Mouse (Mus musculus) lung, adult 2 months (tissue): ENCODE measurements at regions not wholly inside any gene's neighbourhood (a gene's known extent, or its start where the extent isn't known, plus 50 kb on each side); places are given as distances from the start of the nearest gene placed in this dataset.

Experiments used
- DNase-seq: peaks from one replicate; pipeline ENCODE4 v3.0.0; 2022
- H3K4me1 ChIP-seq: fragments of 200-500 bp; 2 replicates; pipeline ENCODE4 v1.6.1; 2011; ENCODE audit warnings: low read length; ENCODE audit not compliant: control insufficient read depth, insufficient read depth
- H3K4me3 ChIP-seq: fragments of 200-500 bp; replicated peaks from 2 replicates; pipeline ENCODE3; 2011; ENCODE audit warnings: low read depth, mild to moderate bottlenecking, control low read depth, low read length; ENCODE audit errors: extremely low read depth
- CTCF ChIP-seq: fragments of 200-500 bp; IDR thresholded peaks from 2 replicates; pipeline ENCODE4 v1.5.1; 2011; ENCODE audit warnings: mild to moderate bottlenecking, low read length, control low read depth; ENCODE audit not compliant: insufficient read depth
- POLR2A ChIP-seq: fragments of 200-500 bp; IDR thresholded peaks from 2 replicates; pipeline ENCODE4 v1.6.1; 2011; ENCODE audit warnings: low read depth, mild to moderate bottlenecking, control low read depth, low read length, borderline replicate concordance; ENCODE audit errors: extremely low read depth
- WGBS: fragments of 180-500 bp; shearing (Covaris S2); methylation state at CpG from one replicate; pipeline ENCODE4 v1.1.7; 2018; 5-methylcytosine and 5-hydroxymethylcytosine counted together

DNA sequence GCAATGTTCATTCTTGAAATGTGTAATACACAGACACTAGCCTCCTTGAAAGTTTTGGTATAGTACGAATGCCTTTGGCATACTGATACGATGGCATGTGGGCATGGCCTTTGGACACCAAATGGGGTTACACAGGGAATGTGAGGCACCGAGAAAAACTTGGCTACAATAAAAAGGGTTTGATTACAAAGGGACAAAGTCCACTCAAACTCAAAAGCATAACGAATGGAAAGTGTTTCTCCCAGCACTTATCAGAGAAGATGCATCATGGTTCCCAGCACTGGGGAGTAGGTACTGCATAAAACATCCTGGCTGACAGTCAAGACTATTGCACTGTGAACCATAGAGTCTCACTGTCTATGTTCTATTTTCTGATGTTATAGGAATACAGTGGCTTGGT lies 597.0 kb downstream of the Tns3 start:
- WGBS: 92% methylated on average over 4 of the region's 4 CpGs
- DNase-seq: no peak
- no peak overlapping the region for H3K4me3 ChIP-seq
- TF ChIP-seq POLR2A (no peak), CTCF (no peak)
- no peaks in the 10 kb centered on the region for H3K4me1 ChIP-seq

DNA sequence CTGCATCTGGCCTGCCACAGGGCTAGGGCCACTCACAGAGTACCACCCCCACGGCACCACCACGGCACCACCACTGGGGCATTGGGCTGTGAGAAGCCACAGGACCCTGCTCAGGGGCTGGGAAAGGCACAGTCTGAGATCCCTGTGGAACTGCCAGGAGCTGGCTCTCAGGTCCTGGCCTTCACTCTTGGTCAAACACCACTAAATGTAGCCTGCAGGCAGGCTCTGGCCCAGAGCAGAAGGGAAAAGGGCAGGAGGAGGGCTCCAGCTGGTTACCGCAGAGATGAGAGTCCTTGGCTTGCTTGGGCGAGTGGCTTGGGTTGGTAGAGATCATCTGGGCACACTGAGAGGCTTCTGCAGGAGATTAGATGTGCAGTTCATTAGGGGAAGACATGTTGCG lies 598.5 kb downstream of the Tns3 start:
- H3K4me3 ChIP-seq: no peak overlapping the region
- TF ChIP-seq POLR2A: no peak
- no peak for TF ChIP-seq CTCF
- 80% methylated on average over 5 of the region's 5 CpGs for WGBS
- DNase-seq: no peak
- no peaks in the 10 kb centered on the region for H3K4me1 ChIP-seq

DNA sequence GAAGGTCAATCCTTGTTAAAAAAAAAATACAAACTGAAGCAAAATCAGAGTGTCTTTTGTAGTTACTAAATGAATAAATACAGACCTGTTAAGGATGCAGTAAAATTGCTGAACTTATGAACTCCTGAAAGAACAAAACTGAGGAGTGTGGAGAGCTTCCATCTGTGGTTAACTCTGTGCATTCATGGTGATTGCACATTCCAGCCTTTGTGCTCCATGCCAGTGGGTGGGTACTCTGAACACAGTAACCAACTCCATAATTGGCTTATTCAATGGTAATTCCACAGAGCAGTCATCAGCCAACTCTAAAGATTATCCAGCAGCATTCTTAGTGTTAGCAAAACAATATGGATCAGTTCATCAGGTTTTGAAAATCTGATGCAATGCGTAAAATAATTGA lies 599.2 kb downstream of the Tns3 start:
- Histone ChIP-seq H3K4me3 (no peak overlapping the region), H3K4me1 (no peaks in the 10 kb centered on the region)
- no peak for TF ChIP-seq CTCF
- no peak for TF ChIP-seq POLR2A
- DNase-seq: no peak
- 79% methylated on average over 1 of the region's 1 CpGs for WGBS

DNA sequence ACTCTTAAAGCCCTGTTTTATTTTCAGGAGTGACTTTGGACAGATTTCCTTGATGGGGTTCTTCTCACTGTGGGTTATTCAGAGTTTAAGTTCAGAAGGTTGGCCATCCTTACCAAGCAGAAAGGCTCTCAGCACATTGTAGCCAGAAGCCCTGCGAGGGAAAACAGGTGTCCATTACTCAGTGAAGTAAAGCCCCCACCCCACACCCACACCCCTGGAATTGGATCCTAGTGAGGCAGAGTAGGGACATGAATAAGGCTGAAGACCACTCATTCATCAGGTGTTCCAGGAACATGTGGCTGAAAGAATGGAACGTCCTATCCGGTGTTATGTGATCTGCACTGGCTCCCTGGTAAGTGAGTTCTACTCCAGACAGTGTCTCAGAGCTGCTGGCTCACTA lies 602.3 kb downstream of the Tns3 start:
- Histone ChIP-seq H3K4me1 (no peaks in the 10 kb centered on the region), H3K4me3 (no peak overlapping the region)
- DNase-seq: no peak
- 87% methylated on average over 3 of the region's 3 CpGs for WGBS
- TF ChIP-seq CTCF: no peak
- no peak for TF ChIP-seq POLR2A

DNA sequence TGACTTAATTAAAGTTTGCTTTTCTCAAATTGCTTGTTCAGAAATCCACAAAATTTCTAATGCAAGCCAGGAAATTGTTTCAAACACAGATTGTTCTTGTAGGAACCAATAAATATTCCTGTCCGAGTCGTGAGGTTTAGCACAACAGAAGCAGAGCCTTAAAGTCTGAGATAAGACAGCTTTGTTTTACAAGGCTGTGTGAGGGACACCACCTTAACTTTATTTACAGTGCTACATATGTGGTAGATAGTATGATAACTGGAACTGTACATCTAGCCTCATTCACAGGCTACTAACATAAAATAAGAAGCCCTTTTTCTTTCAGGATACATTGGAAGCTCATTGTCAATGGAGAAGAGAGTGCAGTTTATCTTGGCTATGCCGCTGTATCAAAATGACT lies 602.8 kb downstream of the Tns3 start:
- DNase-seq: no peak
- Histone ChIP-seq H3K4me3 (no peak overlapping the region), H3K4me1 (no peaks in the 10 kb centered on the region)
- 66% methylated on average over 3 of the region's 3 CpGs for WGBS
- TF ChIP-seq CTCF (no peak), POLR2A (no peak)

DNA sequence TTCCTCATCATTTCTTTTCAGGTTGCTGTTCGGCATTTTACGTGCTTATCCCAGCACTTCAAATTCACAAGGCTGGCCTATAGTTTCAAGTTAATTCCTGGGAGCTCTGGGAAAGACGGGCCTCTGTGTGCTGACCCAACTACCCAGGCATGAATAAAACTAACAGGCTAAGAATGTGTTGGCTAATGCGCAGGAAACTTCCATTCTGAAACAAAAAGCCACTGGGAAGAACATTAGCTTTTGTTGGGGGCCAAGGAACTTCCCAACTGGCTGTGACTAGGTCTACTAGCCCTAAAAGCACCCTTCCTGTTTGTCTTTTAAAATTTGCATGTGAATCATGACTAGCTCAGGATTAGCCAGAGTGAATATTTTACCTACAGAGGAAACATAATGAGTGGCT lies 612.8 kb downstream of the Tns3 start:
- DNase-seq: no peak
- Histone ChIP-seq H3K4me3 (no peak overlapping the region), H3K4me1 (no peaks in the 10 kb centered on the region)
- TF ChIP-seq POLR2A (no peak), CTCF (no peak)
- WGBS: 56% methylated on average over 4 of the region's 4 CpGs

DNA sequence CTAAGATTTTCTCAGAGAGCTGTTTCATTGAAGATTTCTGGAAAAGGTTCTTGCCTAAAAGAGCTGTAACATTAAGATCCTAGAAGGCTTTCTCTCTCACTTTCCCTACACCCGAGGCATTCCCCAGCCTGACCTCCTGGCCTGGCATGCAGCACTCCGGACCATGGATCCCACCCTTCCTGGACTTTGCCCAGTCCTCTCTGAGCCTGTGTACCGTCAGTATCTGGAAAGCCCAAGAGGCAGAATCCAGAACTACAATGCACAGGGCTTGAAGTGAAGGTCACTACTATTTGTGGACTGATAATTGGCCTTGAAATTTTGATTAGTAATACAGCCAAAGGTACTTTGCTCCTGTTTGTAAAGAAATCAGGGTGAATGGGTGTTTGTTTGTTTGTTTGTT lies 619.2 kb downstream of the Tns3 start:
- Histone ChIP-seq H3K4me1 (no peaks in the 10 kb centered on the region), H3K4me3 (no peak overlapping the region)
- TF ChIP-seq CTCF: no peak
- TF ChIP-seq POLR2A: no peak
- 57% methylated on average over 3 of the region's 3 CpGs for WGBS
- no peak for DNase-seq

DNA sequence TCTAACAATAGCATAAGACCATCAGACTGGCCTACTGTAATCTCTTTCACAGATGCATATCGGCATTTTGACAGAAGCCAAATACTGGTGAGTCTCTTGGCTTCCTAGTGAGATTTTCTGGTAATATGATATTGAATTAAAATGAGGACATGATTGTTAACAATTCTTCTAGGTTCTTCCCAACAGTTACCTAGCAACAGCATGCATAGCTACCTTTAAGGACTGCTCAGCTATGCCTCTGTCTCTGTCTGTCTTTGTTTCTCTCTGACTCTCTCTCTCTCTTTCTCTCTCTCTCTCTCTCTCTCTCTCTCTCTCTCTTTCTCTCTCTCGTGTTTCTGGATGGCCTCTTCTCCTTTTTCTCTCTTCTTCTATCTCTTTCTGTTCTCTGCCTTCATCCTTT lies 634.2 kb downstream of the Tns3 start:
- no peaks in the 10 kb centered on the region for H3K4me1 ChIP-seq
- TF ChIP-seq CTCF (no peak), POLR2A (no peak)
- H3K4me3 ChIP-seq: no peak overlapping the region
- DNase-seq: no peak
- WGBS: 49% methylated on average over 2 of the region's 2 CpGs

DNA sequence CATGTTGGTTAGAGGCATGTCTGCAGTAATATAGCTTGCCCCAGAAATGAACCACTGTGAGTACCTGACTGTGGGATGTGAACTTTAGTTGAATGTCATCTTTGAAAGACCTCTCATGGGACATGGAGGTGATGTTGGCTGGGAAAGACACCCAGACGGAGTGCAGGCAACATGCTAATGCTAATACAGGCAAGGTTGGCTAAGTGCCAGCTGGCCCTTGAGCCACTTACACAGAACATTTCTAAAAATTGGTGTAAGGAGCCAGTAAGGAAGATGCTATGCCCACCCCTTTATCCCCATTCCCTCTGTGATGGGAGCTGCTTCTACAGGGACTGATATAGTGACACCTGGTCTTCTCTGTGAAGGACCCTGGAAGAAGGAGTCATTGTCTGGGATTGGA lies 656.5 kb downstream of the Tns3 start:
- Histone ChIP-seq H3K4me1 (no peaks in the 10 kb centered on the region), H3K4me3 (no peak overlapping the region)
- no peak for TF ChIP-seq CTCF
- TF ChIP-seq POLR2A: no peak
- no peak for DNase-seq
- WGBS: 40% methylated on average over 1 of the region's 1 CpGs

DNA sequence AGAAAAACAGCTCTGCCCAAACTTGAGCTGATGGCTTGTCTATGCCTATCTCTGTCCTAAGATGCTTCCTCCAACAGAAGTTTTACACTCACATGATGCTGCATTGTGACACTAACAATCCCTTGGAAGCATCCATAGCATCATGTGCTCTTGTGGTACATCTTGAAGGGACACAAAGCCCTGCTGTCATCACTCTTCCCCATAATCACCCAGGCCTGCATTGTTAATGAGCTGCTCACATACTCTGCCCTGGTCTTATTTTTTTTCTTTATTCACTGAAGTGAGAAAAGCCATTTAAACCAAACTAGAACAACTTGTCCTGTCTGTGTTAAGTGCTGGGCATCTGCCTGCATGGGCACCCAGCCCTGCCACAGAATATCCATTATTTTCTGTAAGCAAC lies 683.3 kb downstream of the Tns3 start:
- H3K4me3 ChIP-seq: no peak overlapping the region
- TF ChIP-seq CTCF: no peak
- no peak for TF ChIP-seq POLR2A
- no peak for DNase-seq
- H3K4me1 ChIP-seq: no peaks in the 10 kb centered on the region

DNA sequence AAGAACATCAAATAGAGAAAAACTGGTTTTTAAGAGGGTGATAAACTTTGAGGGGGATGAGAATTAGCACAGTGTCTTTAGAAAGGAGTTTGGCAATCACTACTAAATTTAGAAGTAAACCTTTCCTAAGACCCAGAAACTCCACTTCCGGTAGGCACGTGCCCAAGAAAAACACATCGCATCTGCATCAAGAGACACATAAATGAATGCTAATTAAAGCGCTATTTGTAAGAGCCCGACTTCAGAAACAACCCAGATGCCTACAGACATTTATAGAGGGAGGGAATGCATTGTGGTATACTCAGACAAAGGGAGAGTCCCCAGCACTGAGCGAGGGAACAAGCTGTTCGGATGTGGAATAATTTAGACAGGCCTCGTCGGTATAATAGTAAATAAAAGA lies 688.5 kb downstream of the Tns3 start:
- H3K4me1 ChIP-seq: no peaks in the 10 kb centered on the region
- TF ChIP-seq CTCF: no peak
- no peak for TF ChIP-seq POLR2A
- WGBS: 51% methylated on average over 9 of the region's 9 CpGs
- no peak for DNase-seq
- H3K4me3 ChIP-seq: no peak overlapping the region
